Mouse (Mus musculus) forebrain, embryonic 16.5 days (tissue): ENCODE results near the gene Mtfr2. TPM values are rescaled to one million over a fixed set of nuclear protein-coding genes. Genes with fewer than 3 reads are reported as not detected.

ENCODE experiments used
- ATAC-seq: fragments of 200-750 bp; cut with Nextera tagmentation; 2 replicates; pipeline ENCODE4 v1.8.0; 2017; ENCODE audit warnings: mild to moderate bottlenecking, moderate library complexity
- H3K27ac ChIP-seq: fragments of 300-500 bp; sonication (generic); 2 replicates; pipeline ENCODE4 v1.5.1; 2014; ENCODE audit warnings: low read length, control low read depth
- H3K27me3 ChIP-seq: fragments of 300-500 bp; sonication (generic); replicated peaks from 2 replicates; pipeline ENCODE4 v1.6.1; 2014; ENCODE audit warnings: low read length; ENCODE audit not compliant: control insufficient read depth, insufficient read depth
- H3K36me3 ChIP-seq: fragments of 300-500 bp; sonication (generic); 2 replicates; pipeline ENCODE4 v1.6.1; 2014; ENCODE audit not compliant: control insufficient read depth, insufficient read depth
- H3K4me1 ChIP-seq: fragments of 300-500 bp; sonication (generic); replicated peaks from 2 replicates; pipeline ENCODE4 v1.6.1; 2014; ENCODE audit warnings: low read length; ENCODE audit not compliant: control insufficient read depth, insufficient read depth
- H3K4me2 ChIP-seq: fragments of 300-500 bp; sonication (generic); 2 replicates; pipeline ENCODE4 v1.6.1; 2014; ENCODE audit warnings: mild to moderate bottlenecking, low read length, control low read depth
- H3K4me3 ChIP-seq: fragments of 300-500 bp; sonication (generic); replicated peaks from 2 replicates; pipeline ENCODE4 v1.5.1; 2014; ENCODE audit warnings: mild to moderate bottlenecking, low read length, control low read depth
- H3K9ac ChIP-seq: fragments of 300-500 bp; sonication (generic); replicated peaks from 2 replicates; pipeline ENCODE4 v1.6.1; 2014; ENCODE audit warnings: low read depth, low read length, control low read depth
- H3K9me3 ChIP-seq: fragments of 300-500 bp; sonication (generic); 2 replicates; pipeline ENCODE4 v1.6.1; 2016; ENCODE audit warnings: low read length; ENCODE audit not compliant: control insufficient read depth
- WGBS: fragments of 180-500 bp; shearing (Covaris S2); extraction: QIAGEN DNeasy Blood & Tissue Kit; methylation state at CpG from one replicate; pipeline ENCODE4 v1.1.7; 2014; 5-methylcytosine and 5-hydroxymethylcytosine counted together
- polyA plus RNA-seq: library from polyadenylated mRNA; unstranded; fragments of >200 nt; fragmentation: Nextera tagmentation; extraction: Ambion mirVana; gene quantifications from 2 replicates; pipeline ENCODE4 v1.2.1, GENCODE M21; 2015

Mtfr2 gene
- polyA plus RNA-seq, 1 experiment from 2014 or later = 0.99 TPM

DNA sequence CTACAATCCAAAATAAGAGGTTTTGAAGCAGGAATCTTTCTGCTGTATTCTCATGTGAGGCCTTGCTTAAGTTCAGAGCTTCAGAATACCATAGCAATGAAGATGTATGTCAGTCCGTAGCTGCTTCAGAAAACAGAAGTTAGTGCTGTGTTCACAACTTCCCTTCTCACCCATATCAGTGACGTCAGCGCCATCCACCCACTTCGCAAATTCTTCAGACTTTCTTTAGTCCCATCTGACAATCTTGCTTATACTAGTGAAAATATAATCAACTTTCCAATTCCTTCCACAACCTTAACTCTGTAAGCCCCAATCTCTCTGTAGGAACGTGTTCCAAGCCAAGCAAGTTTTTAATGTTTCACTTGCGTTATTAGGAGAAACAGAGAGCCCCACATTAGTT is 50.7 kb downstream of the Mtfr2 start:
- Histone ChIP-seq H3K9me3 (no peaks in the 10 kb centered on the region), H3K9ac (no peak overlapping the region), H3K36me3 (no peaks in the 10 kb centered on the region), H3K4me1 (no peaks in the 10 kb centered on the region), H3K27me3 (no peaks in the 10 kb centered on the region), H3K27ac (no peak overlapping the region), H3K4me2 (no peak overlapping the region), H3K4me3 (no peak overlapping the region)
- WGBS = 76% methylated on average over 6 of the region's 6 CpGs
- no peak for ATAC-seq

DNA sequence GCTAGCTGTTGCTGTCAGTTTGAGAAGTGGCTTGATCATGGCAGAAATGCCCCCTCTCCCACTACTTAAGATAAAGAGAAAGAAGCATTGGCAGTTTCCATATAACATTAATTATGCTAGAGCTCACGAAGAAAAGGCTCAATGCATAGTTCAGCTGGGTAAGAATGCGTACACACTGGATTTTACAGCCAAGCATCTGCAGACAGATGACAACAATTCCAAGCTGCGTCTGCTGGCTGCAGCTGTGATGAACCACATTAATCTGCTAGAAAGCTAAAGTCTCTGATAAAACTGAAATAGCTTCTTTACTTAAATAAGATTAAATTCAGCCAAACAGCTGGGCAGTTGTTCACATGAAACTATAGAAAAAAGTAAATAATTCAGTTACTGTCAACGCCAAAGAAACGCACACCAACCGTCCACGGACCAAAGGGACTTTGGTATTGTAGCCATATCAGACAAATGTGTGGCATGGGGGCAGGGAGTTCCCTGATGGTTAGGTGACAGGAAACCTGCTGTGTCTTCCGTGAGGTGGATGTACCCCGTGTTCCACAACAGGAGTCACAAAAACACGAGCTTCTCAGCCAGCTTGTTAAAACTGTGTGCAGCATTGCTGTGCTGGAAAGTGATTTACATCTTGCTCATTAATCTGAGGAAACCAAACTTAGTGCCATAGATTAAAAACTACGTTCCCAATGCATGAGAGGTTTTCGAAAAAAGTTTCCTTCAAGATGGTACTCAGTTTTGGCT is 51.2 kb downstream of the Mtfr2 start:
- Histone ChIP-seq H3K9ac (no peak overlapping the region), H3K4me2 (no peak overlapping the region), H3K27ac (no peak overlapping the region), H3K27me3 (no peaks in the 10 kb centered on the region), H3K4me3 (no peak overlapping the region), H3K4me1 (no peaks in the 10 kb centered on the region), H3K36me3 (no peaks in the 10 kb centered on the region), H3K9me3 (no peaks in the 10 kb centered on the region)
- WGBS = 63% methylated on average over 12 of the region's 12 CpGs
- ATAC-seq = peak; percentile 64; the same call in 1 of the 2 replicates

DNA sequence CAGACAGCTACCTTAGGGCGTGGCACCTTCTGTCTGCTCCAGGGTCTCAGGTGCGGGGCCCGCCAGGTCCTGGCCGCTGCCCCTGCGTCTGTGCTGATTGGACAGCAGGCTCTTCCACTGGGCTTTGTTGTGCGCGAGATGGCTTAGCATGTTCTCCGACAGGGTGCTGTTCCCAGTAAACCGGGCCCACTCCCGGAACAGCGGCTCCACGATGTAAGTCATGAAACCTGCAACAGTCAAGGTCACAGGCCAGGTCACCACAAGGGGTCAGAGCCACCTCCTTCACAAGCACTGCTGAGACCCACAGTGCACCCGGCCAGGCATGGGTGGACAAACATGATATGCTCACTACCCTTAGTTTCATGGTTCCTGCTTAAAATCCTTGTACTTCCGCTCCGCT is 52.8 kb downstream of the Mtfr2 start:
- H3K36me3 ChIP-seq = no peaks in the 10 kb centered on the region
- no peaks in the 10 kb centered on the region for H3K9me3 ChIP-seq
- 72% methylated on average over 15 of the region's 15 CpGs for WGBS
- no peak overlapping the region for H3K4me2 ChIP-seq
- ATAC-seq = no peak
- no peak overlapping the region for H3K27ac ChIP-seq
- no peaks in the 10 kb centered on the region for H3K4me1 ChIP-seq
- H3K4me3 ChIP-seq = no peak overlapping the region
- H3K9ac ChIP-seq = no peak overlapping the region
- H3K27me3 ChIP-seq = no peaks in the 10 kb centered on the region

DNA sequence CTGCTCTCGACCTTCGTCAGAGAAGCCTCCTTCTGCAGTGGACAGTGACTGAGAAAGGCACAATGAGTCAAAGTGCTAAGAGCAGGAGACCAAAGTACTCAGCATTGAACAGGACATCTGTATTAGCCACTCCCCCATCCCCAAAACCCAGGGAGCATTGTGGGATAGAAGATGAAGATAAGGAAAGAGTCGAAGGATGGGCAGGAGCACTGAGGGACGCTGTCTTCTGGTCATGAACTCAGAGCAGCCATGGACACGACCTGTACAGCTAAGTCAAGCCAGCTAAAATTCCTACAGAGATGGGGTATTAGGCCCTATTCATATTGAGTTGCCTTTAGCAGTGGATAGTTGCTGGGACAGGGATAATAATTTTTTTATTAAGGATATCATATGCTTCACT is 55.4 kb downstream of the Mtfr2 start:
- no peaks in the 10 kb centered on the region for H3K9me3 ChIP-seq
- H3K4me2 ChIP-seq = no peak overlapping the region
- no peaks in the 10 kb centered on the region for H3K4me1 ChIP-seq
- 89% methylated on average over 5 of the region's 5 CpGs for WGBS
- no peaks in the 10 kb centered on the region for H3K27me3 ChIP-seq
- no peak overlapping the region for H3K4me3 ChIP-seq
- H3K36me3 ChIP-seq = no peaks in the 10 kb centered on the region
- H3K9ac ChIP-seq = no peak overlapping the region
- no peak overlapping the region for H3K27ac ChIP-seq
- no peak for ATAC-seq

DNA sequence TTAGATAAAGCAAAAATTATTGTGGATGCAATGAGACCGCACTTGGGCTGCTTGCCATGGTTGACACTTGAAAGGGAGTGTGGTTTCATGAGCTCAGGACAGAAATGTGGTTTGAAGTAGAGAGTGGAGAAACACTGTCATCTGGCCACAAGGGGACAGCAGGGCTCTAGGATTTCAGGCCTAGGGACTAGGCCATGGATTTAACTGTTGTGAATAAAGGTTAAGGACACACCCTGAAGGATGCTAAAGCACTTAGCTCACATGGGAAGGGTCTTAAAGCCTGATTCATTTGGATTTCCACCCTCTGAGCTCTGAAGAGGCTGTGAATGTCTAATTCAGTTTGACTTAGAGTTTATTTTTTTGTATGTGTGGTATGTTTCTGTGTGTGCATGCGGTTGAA is 57.9 kb downstream of the Mtfr2 start:
- H3K9ac ChIP-seq = no peak overlapping the region
- H3K4me1 ChIP-seq = no peaks in the 10 kb centered on the region
- no peaks in the 10 kb centered on the region for H3K9me3 ChIP-seq
- H3K4me2 ChIP-seq = no peak overlapping the region
- no peaks in the 10 kb centered on the region for H3K27me3 ChIP-seq
- WGBS = 89% methylated on average over 2 of the region's 2 CpGs
- H3K4me3 ChIP-seq = no peak overlapping the region
- H3K27ac ChIP-seq = no peak overlapping the region
- ATAC-seq = peak; percentile 93
- H3K36me3 ChIP-seq = no peaks in the 10 kb centered on the region

DNA sequence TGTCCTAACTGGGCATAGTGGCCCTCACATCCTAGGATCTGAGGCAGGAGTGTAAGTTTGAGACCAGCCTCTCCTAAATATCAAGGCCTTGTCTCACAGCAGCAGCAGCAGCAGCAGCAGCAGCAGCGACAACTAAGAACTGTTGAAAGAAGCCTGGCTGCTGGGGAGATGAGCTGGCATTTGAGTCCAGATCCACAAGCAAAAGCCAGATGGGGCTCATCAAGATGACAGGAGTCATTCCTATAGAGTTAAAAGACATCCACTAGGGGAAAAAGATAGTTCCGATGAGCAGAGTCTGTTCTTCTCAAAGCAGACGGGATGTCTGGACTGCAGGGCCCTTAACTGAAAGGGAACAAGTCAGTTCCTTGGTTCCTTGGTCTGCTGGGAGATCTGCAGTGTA is 60.8 kb downstream of the Mtfr2 start:
- 89% methylated on average over 3 of the region's 3 CpGs for WGBS
- ATAC-seq = no peak
- H3K4me3 ChIP-seq = no peak overlapping the region
- no peak overlapping the region for H3K4me2 ChIP-seq
- H3K27me3 ChIP-seq = no peaks in the 10 kb centered on the region
- H3K9me3 ChIP-seq = no peaks in the 10 kb centered on the region
- H3K4me1 ChIP-seq = no peaks in the 10 kb centered on the region
- no peaks in the 10 kb centered on the region for H3K36me3 ChIP-seq
- no peak overlapping the region for H3K9ac ChIP-seq
- H3K27ac ChIP-seq = no peak overlapping the region

DNA sequence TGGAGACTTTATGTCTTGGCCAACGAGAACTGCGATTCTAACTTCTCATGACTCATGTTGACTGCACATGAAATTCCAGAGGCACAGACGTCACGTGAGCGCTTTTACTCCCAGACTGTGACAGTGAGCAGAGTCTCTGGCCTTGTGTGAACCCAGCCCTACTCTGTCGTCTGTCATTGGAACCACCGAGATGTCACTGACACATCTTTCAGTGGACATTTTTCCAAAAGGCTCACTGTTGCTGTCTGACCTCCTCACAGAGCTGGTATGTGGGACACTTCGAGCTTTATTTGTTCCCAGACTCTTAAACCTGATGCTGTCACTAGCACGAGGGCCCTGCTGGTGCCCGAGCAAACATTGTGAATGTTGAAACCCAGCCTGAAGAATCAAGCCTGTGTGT is 61.6 kb downstream of the Mtfr2 start:
- WGBS = 92% methylated on average over 10 of the region's 10 CpGs

More for the DNA sequence above, 61.6 kb downstream of the Mtfr2 start:
- no peak overlapping the region for H3K4me2 ChIP-seq
- H3K9me3 ChIP-seq = no peaks in the 10 kb centered on the region
- no peak overlapping the region for H3K9ac ChIP-seq
- H3K36me3 ChIP-seq = no peaks in the 10 kb centered on the region
- no peaks in the 10 kb centered on the region for H3K4me1 ChIP-seq
- H3K27ac ChIP-seq = no peak overlapping the region
- no peak for ATAC-seq
- H3K27me3 ChIP-seq = no peaks in the 10 kb centered on the region
- H3K4me3 ChIP-seq = no peak overlapping the region

Other genes with a start within 250 kb of the Mtfr2 start
- 4.5 and 8.2 TPM in 2 replicates for gene Map7, start 199.3 kb upstream of the Mtfr2 start, polyA plus RNA-seq
- gene Bclaf1, start 35.3 kb upstream of the Mtfr2 start, polyA plus RNA-seq = 139 and 147 TPM in 2 replicates